Mouse (Mus musculus): ENCODE results near the gene Mov10l1. TPM values are rescaled to one million over a fixed set of nuclear protein-coding genes. Genes with fewer than 3 reads are reported as not detected.

Mov10l1 gene
- polyA plus RNA-seq, 1 experiment from 2014 or later = not detected

- Histone ChIP-seq H3K9me3 (ENCODE audit: control insufficient read depth, low read length) (no peaks in the 10 kb centered on the region), H3K36me3 (ENCODE audit: control insufficient read depth, insufficient read depth, low read length) (no peaks in the 10 kb centered on the region), H3K27me3 (ENCODE audit: control insufficient read depth, insufficient read depth, low read length) (no peaks in the 10 kb centered on the region), H3K9ac (replicated peaks; ENCODE audit: low read length) (no peak overlapping the region), H3K27ac (replicated peaks; ENCODE audit: low read depth, low read length) (no peak overlapping the region), H3K4me3 (replicated peaks; ENCODE audit: low read depth, low read length) (no peak overlapping the region), H3K4me1 (ENCODE audit: control insufficient read depth, insufficient read depth, low read length) (no peaks in the 10 kb centered on the region), H3K4me2 (ENCODE audit: low read length) (no peak overlapping the region)
- 79% methylated on average over 8 of the region's 8 CpGs for WGBS
- DNase-seq (no peak), ATAC-seq (ENCODE audit: low FRiP score, low TSS enrichment) (no peak)
These were observed 15.9 kb downstream of the Mov10l1 start for GRCm38 (mm10) chr15:88998636-88999035.

- ATAC-seq (ENCODE audit: low FRiP score, low TSS enrichment) = no peak
- Histone ChIP-seq H3K9me3 (ENCODE audit: control insufficient read depth, low read length) (no peaks in the 10 kb centered on the region), H3K4me3 (replicated peaks; ENCODE audit: low read depth, low read length) (no peak overlapping the region), H3K4me1 (ENCODE audit: control insufficient read depth, insufficient read depth, low read length) (no peaks in the 10 kb centered on the region), H3K36me3 (ENCODE audit: control insufficient read depth, insufficient read depth, low read length) (no peaks in the 10 kb centered on the region), H3K9ac (replicated peaks; ENCODE audit: low read length) (no peak overlapping the region), H3K27me3 (ENCODE audit: control insufficient read depth, insufficient read depth, low read length) (no peaks in the 10 kb centered on the region), H3K4me2 (ENCODE audit: low read length) (no peak overlapping the region), H3K27ac (replicated peaks; ENCODE audit: low read depth, low read length) (no peak overlapping the region)
- peak; percentile 43 for DNase-seq
- 81% methylated on average over 2 of the region's 2 CpGs for WGBS
These were observed 16.4 kb downstream of the Mov10l1 start for GRCm38 (mm10) chr15:88999124-88999523.

GRCm38 (mm10) chr15:89000367-89000766 is 17.7 kb downstream of the Mov10l1 start:
- 65% methylated on average over 2 of the region's 2 CpGs for WGBS
- DNase-seq (no peak), ATAC-seq (ENCODE audit: low FRiP score, low TSS enrichment) (no peak)
- no peak overlapping the region for H3K9ac ChIP-seq (replicated peaks; ENCODE audit: low read length)
- H3K9me3 ChIP-seq (ENCODE audit: control insufficient read depth, low read length) = no peaks in the 10 kb centered on the region
- no peaks in the 10 kb centered on the region for H3K36me3 ChIP-seq (ENCODE audit: control insufficient read depth, insufficient read depth, low read length)
- no peak overlapping the region for H3K4me2 ChIP-seq (ENCODE audit: low read length)
- no peaks in the 10 kb centered on the region for H3K4me1 ChIP-seq (ENCODE audit: control insufficient read depth, insufficient read depth, low read length)
- no peak overlapping the region for H3K27ac ChIP-seq (replicated peaks; ENCODE audit: low read depth, low read length)
- H3K4me3 ChIP-seq (replicated peaks; ENCODE audit: low read depth, low read length) = no peak overlapping the region
- H3K27me3 ChIP-seq (ENCODE audit: control insufficient read depth, insufficient read depth, low read length) = no peaks in the 10 kb centered on the region

- H3K9ac ChIP-seq (replicated peaks; ENCODE audit: low read length) = no peak overlapping the region
- 67% methylated on average over 3 of the region's 3 CpGs for WGBS
- no peaks in the 10 kb centered on the region for H3K36me3 ChIP-seq (ENCODE audit: control insufficient read depth, insufficient read depth, low read length)
- H3K27me3 ChIP-seq (ENCODE audit: control insufficient read depth, insufficient read depth, low read length) = no peaks in the 10 kb centered on the region
- H3K4me2 ChIP-seq (ENCODE audit: low read length) = no peak overlapping the region
- H3K9me3 ChIP-seq (ENCODE audit: control insufficient read depth, low read length) = no peaks in the 10 kb centered on the region
- DNase-seq (no peak), ATAC-seq (ENCODE audit: low FRiP score, low TSS enrichment) (no peak)
- no peak overlapping the region for H3K27ac ChIP-seq (replicated peaks; ENCODE audit: low read depth, low read length)
- no peak overlapping the region for H3K4me3 ChIP-seq (replicated peaks; ENCODE audit: low read depth, low read length)
- H3K4me1 ChIP-seq (ENCODE audit: control insufficient read depth, insufficient read depth, low read length) = no peaks in the 10 kb centered on the region
These were observed 18.5 kb downstream of the Mov10l1 start for GRCm38 (mm10) chr15:89001245-89001644.

GRCm38 (mm10) chr15:89007002-89007401 is 24.3 kb downstream of the Mov10l1 start:
- Histone ChIP-seq H3K27ac (replicated peaks; ENCODE audit: low read depth, low read length) (no peak overlapping the region), H3K4me3 (replicated peaks; ENCODE audit: low read depth, low read length) (no peak overlapping the region), H3K9ac (replicated peaks; ENCODE audit: low read length) (no peak overlapping the region), H3K4me2 (ENCODE audit: low read length) (no peak overlapping the region), H3K27me3 (ENCODE audit: control insufficient read depth, insufficient read depth, low read length) (no peaks in the 10 kb centered on the region), H3K4me1 (ENCODE audit: control insufficient read depth, insufficient read depth, low read length) (no peaks in the 10 kb centered on the region), H3K36me3 (ENCODE audit: control insufficient read depth, insufficient read depth, low read length) (no peaks in the 10 kb centered on the region), H3K9me3 (ENCODE audit: control insufficient read depth, low read length) (no peaks in the 10 kb centered on the region)
- ATAC-seq (ENCODE audit: low FRiP score, low TSS enrichment) = no peak
- no peak for DNase-seq
- 83% methylated on average over 7 of the region's 7 CpGs for WGBS

- 90% methylated on average over 5 of the region's 5 CpGs for WGBS
- no peak overlapping the region for H3K27ac ChIP-seq (replicated peaks; ENCODE audit: low read depth, low read length)
- no peaks in the 10 kb centered on the region for H3K9me3 ChIP-seq (ENCODE audit: control insufficient read depth, low read length)
- H3K36me3 ChIP-seq (ENCODE audit: control insufficient read depth, insufficient read depth, low read length) = no peaks in the 10 kb centered on the region
- no peak overlapping the region for H3K4me3 ChIP-seq (replicated peaks; ENCODE audit: low read depth, low read length)
- DNase-seq (no peak), ATAC-seq (ENCODE audit: low FRiP score, low TSS enrichment) (no peak)
- no peak overlapping the region for H3K4me2 ChIP-seq (ENCODE audit: low read length)
- H3K4me1 ChIP-seq (ENCODE audit: control insufficient read depth, insufficient read depth, low read length) = no peaks in the 10 kb centered on the region
- H3K9ac ChIP-seq (replicated peaks; ENCODE audit: low read length) = no peak overlapping the region
- no peaks in the 10 kb centered on the region for H3K27me3 ChIP-seq (ENCODE audit: control insufficient read depth, insufficient read depth, low read length)
These were observed 25.1 kb downstream of the Mov10l1 start for GRCm38 (mm10) chr15:89007781-89008180.

GRCm38 (mm10) chr15:89016722-89017121 is 34.0 kb downstream of the Mov10l1 start:
- WGBS = 92% methylated on average over 3 of the region's 3 CpGs
- no peaks in the 10 kb centered on the region for H3K9me3 ChIP-seq (ENCODE audit: control insufficient read depth, low read length)
- no peaks in the 10 kb centered on the region for H3K27me3 ChIP-seq (ENCODE audit: control insufficient read depth, insufficient read depth, low read length)
- no peak overlapping the region for H3K9ac ChIP-seq (replicated peaks; ENCODE audit: low read length)
- no peaks in the 10 kb centered on the region for H3K36me3 ChIP-seq (ENCODE audit: control insufficient read depth, insufficient read depth, low read length)
- no peaks in the 10 kb centered on the region for H3K4me1 ChIP-seq (ENCODE audit: control insufficient read depth, insufficient read depth, low read length)
- DNase-seq (no peak), ATAC-seq (ENCODE audit: low FRiP score, low TSS enrichment) (no peak)
- H3K4me3 ChIP-seq (replicated peaks; ENCODE audit: low read depth, low read length) = no peak overlapping the region
- no peak overlapping the region for H3K4me2 ChIP-seq (ENCODE audit: low read length)
- H3K27ac ChIP-seq (replicated peaks; ENCODE audit: low read depth, low read length) = no peak overlapping the region

GRCm38 (mm10) chr15:89020085-89020484 is 37.4 kb downstream of the Mov10l1 start:
- H3K27me3 ChIP-seq (ENCODE audit: control insufficient read depth, insufficient read depth, low read length) = no peaks in the 10 kb centered on the region
- H3K9ac ChIP-seq (replicated peaks; ENCODE audit: low read length) = no peak overlapping the region
- 85% methylated on average over 7 of the region's 7 CpGs for WGBS
- no peak overlapping the region for H3K4me2 ChIP-seq (ENCODE audit: low read length)
- ATAC-seq (ENCODE audit: low FRiP score, low TSS enrichment) (no peak), DNase-seq (no peak)
- no peaks in the 10 kb centered on the region for H3K4me1 ChIP-seq (ENCODE audit: control insufficient read depth, insufficient read depth, low read length)
- no peaks in the 10 kb centered on the region for H3K36me3 ChIP-seq (ENCODE audit: control insufficient read depth, insufficient read depth, low read length)
- H3K27ac ChIP-seq (replicated peaks; ENCODE audit: low read depth, low read length) = no peak overlapping the region
- no peak overlapping the region for H3K4me3 ChIP-seq (replicated peaks; ENCODE audit: low read depth, low read length)
- no peaks in the 10 kb centered on the region for H3K9me3 ChIP-seq (ENCODE audit: control insufficient read depth, low read length)

- Histone ChIP-seq H3K4me3 (replicated peaks; ENCODE audit: low read depth, low read length) (no peak overlapping the region), H3K9me3 (ENCODE audit: control insufficient read depth, low read length) (no peaks in the 10 kb centered on the region), H3K9ac (replicated peaks; ENCODE audit: low read length) (no peak overlapping the region), H3K36me3 (ENCODE audit: control insufficient read depth, insufficient read depth, low read length) (no peaks in the 10 kb centered on the region), H3K27me3 (ENCODE audit: control insufficient read depth, insufficient read depth, low read length) (no peaks in the 10 kb centered on the region), H3K4me2 (ENCODE audit: low read length) (no peak overlapping the region), H3K4me1 (ENCODE audit: control insufficient read depth, insufficient read depth, low read length) (no peaks in the 10 kb centered on the region), H3K27ac (replicated peaks; ENCODE audit: low read depth, low read length) (no peak overlapping the region)
- ATAC-seq (ENCODE audit: low FRiP score, low TSS enrichment) = no peak
- no peak for DNase-seq
- 92% methylated on average over 7 of the region's 7 CpGs for whole genome bisulfite sequencing
These were observed 37.8 kb downstream of the Mov10l1 start for GRCm38 (mm10) chr15:89020492-89020891.

Measured in midbrain, embryonic 14.5 days (tissue).